Comparison of ENCODE assay signal across 26 mouse cellular contexts in the genomic region with DNA sequence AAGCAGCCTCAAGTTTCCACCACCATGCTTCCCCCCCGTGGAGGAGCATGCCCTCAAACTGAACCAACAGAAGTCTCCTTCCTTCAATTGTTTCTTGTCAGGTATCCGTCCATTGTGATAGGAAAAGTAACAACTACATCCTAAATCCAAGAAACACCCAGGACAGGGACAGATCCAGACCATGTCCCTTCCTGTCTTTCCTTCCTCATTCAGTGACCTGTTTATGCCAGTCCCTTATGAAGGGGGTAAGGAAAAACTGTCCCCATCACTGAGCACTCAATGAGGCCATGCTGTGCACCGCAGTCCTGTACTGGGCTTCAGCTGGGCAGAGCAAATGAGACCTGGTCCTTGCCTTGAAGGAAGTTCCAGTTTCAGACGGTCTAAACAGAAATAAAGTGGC. TPM values are rescaled to one million over a fixed set of nuclear protein-coding genes. Genes with fewer than 3 reads are reported as not detected.
DNase-seq lines count a peak whose midpoint lies in the region; ATAC-seq lines count a peak whose summit lies in the region.
"Had no signal": no experiment of that assay in that cellular context is flagged by ENCODE, and none has a peak within 500 bp of the region (broad histone marks: within the 10 kb centered on the region; RNA-seq: fewer than 3 reads in every experiment).

No protein-coding gene starts in this region.

- no peaks in the 10 kb centered on the region for H3K27me3 ChIP-seq in heart, embryonic 10.5 days (ENCODE audit: insufficient read depth, poor library complexity, severe bottlenecking)
- no peaks in the 10 kb centered on the region for H3K27me3 ChIP-seq in intestine, embryonic 14.5 days (replicated peaks; ENCODE audit: control insufficient read depth, insufficient read depth, low read length)
- H3K27me3 ChIP-seq in intestine, embryonic 16.5 days (replicated peaks; ENCODE audit: control insufficient read depth, insufficient read depth, low read length), result no peaks in the 10 kb centered on the region
- H3K27me3 ChIP-seq: embryonic facial prominence, embryonic 15.5 days; heart, embryonic 15.5 days; hindbrain, embryonic 12.5 days; limb, embryonic 13.5 days; liver, embryonic 12.5 days; neural tube, embryonic 13.5 days had no signal

- H3K9me3 ChIP-seq in heart, embryonic 10.5 days, result no peaks in the 10 kb centered on the region
- no peaks in the 10 kb centered on the region for H3K9me3 ChIP-seq in intestine, embryonic 14.5 days (ENCODE audit: control insufficient read depth, low read length)
- no peaks in the 10 kb centered on the region for H3K9me3 ChIP-seq in intestine, embryonic 16.5 days (ENCODE audit: control insufficient read depth, low read length)
- H3K9me3 ChIP-seq: embryonic facial prominence, embryonic 15.5 days; heart, embryonic 15.5 days; hindbrain, embryonic 12.5 days; limb, embryonic 13.5 days; liver, embryonic 12.5 days; neural tube, embryonic 13.5 days had no signal

- H3K4me2 ChIP-seq in intestine, embryonic 14.5 days (ENCODE audit: low read length), result no peak overlapping the region
- H3K4me2 ChIP-seq in intestine, embryonic 16.5 days (ENCODE audit: low read depth, low read length), result no peak overlapping the region
- H3K4me2 ChIP-seq: embryonic facial prominence, embryonic 15.5 days; heart, embryonic 15.5 days; hindbrain, embryonic 12.5 days; limb, embryonic 13.5 days; liver, embryonic 12.5 days; neural tube, embryonic 13.5 days had no signal

- no peak overlapping the region for H3K4me3 ChIP-seq in heart, embryonic 10.5 days
- no peak overlapping the region for H3K4me3 ChIP-seq in intestine, embryonic 14.5 days (ENCODE audit: low read depth, low read length)
- H3K4me3 ChIP-seq in intestine, embryonic 16.5 days (ENCODE audit: low read length), result no peak overlapping the region
- H3K4me3 ChIP-seq: embryonic facial prominence, embryonic 15.5 days; heart, embryonic 15.5 days; hindbrain, embryonic 12.5 days; layer of hippocampus, adult 2 months; limb, embryonic 13.5 days; liver, embryonic 12.5 days; myocyte; neural tube, embryonic 13.5 days had no signal

- no peak for DNase-seq in heart, embryonic 10.5 days (ENCODE audit: low spot score)
- no peak for DNase-seq in heart, adult 8-10 months (ENCODE audit: low spot score)
- peak; percentile 43 for DNase-seq in intestine, embryonic 14.5 days (ENCODE audit: low spot score)
- DNase-seq in lung, postnatal 36 days, result peak; percentile 5
- DNase-seq in lung, postnatal 4 days, result no peak
- no peak for DNase-seq in frontal cortex, postnatal 25 days (ENCODE audit: low spot score in 2 of 2)
- DNase-seq: adrenal gland, postnatal 25 days; cerebellum, adult 11 months; cerebellum, adult 9-11 months; gastrocnemius, postnatal 36 days; kidney, adult 9 months; kidney, postnatal 25 days; lung, postnatal 10 days; retina, postnatal 1 day; thymus, postnatal 25 days had no signal

- peaks cover 27% of the 10 kb centered on the region for H3K4me1 ChIP-seq in heart, embryonic 10.5 days
- H3K4me1 ChIP-seq in intestine, embryonic 14.5 days (replicated peaks; ENCODE audit: control insufficient read depth, insufficient read depth, low read length), result no peaks in the 10 kb centered on the region
- no peaks in the 10 kb centered on the region for H3K4me1 ChIP-seq in intestine, embryonic 16.5 days (ENCODE audit: control insufficient read depth, insufficient read depth, low read length)
- H3K4me1 ChIP-seq: embryonic facial prominence, embryonic 15.5 days; heart, embryonic 15.5 days; limb, embryonic 13.5 days had no signal

- peak overlapping the region; percentile 42; the same call in 1 of the 2 replicates for H3K27ac ChIP-seq in heart, embryonic 10.5 days
- no peak overlapping the region for H3K27ac ChIP-seq in intestine, embryonic 14.5 days (ENCODE audit: low read depth)
- H3K27ac ChIP-seq in intestine, embryonic 16.5 days (ENCODE audit: low read length), result no peak overlapping the region
- H3K27ac ChIP-seq: embryonic facial prominence, embryonic 15.5 days; heart, embryonic 15.5 days; hindbrain, embryonic 12.5 days; layer of hippocampus, adult 2 months; limb, embryonic 13.5 days; liver, embryonic 12.5 days; neural tube, embryonic 13.5 days had no signal

- H3K36me3 ChIP-seq in heart, embryonic 10.5 days, result no peaks in the 10 kb centered on the region
- H3K36me3 ChIP-seq in intestine, embryonic 14.5 days (ENCODE audit: control insufficient read depth, insufficient read depth, low read length), result 0 out of 2 replicates have a peak, but pooled peaks cover 3% of the 10 kb centered on the region
- no peaks in the 10 kb centered on the region for H3K36me3 ChIP-seq in intestine, embryonic 16.5 days (ENCODE audit: control insufficient read depth, insufficient read depth, low read length)
- H3K36me3 ChIP-seq: heart, embryonic 15.5 days; liver, embryonic 12.5 days had no signal

- WGBS in heart, embryonic 10.5 days, result 71% methylated on average over 4 of the region's 4 CpGs
- 76% methylated on average over 4 of the region's 4 CpGs for WGBS in intestine, embryonic 14.5 days
- 77% methylated on average over 4 of the region's 4 CpGs for WGBS in intestine, embryonic 16.5 days

- ATAC-seq in intestine, embryonic 14.5 days (replicated peaks; ENCODE audit: low FRiP score, low TSS enrichment, low read depth), result no peak
- no peak for ATAC-seq in intestine, embryonic 16.5 days
- ATAC-seq: forebrain, embryonic 16.5 days; liver, embryonic 12.5 days; midbrain, embryonic 16.5 days had no signal

- H3K9ac ChIP-seq in intestine, embryonic 14.5 days (ENCODE audit: low read length), result no peak overlapping the region
- H3K9ac ChIP-seq in intestine, embryonic 16.5 days (ENCODE audit: low read depth, low read length), result no peak overlapping the region
- H3K9ac ChIP-seq: embryonic facial prominence, embryonic 15.5 days; heart, embryonic 15.5 days; hindbrain, embryonic 12.5 days; limb, embryonic 13.5 days; liver, embryonic 12.5 days; neural tube, embryonic 13.5 days had no signal

RNA-seq across cellular contexts. Expression of a gene that starts 13.1 kb away (rescaled TPM):
- 1.6 and 2.4 TPM in 2 replicates for polyA plus RNA-seq in heart, embryonic 10.5 days (2016; fragmentation: Nextera tagmentation; extraction: Ambion mirVana)
- total RNA-seq in heart, adult 8-10 months (2022), result 1 to 10 TPM; 2.9 to 3.7 (median 3.4) TPM
- 16.2 and 19.1 TPM in 2 replicates for polyA plus RNA-seq in intestine, embryonic 14.5 days (2014; fragmentation: Nextera tagmentation; extraction: Ambion mirVana)
- 15.1 and 15.8 TPM in 2 replicates for polyA plus RNA-seq in intestine, embryonic 16.5 days (2015; fragmentation: Nextera tagmentation; extraction: Ambion mirVana)

RNA-seq across cellular contexts. Expression of a gene that starts 41.0 kb away (rescaled TPM):
- 75.7 and 78.8 TPM in 2 replicates for polyA plus RNA-seq in heart, embryonic 10.5 days (2016; fragmentation: Nextera tagmentation; extraction: Ambion mirVana)
- total RNA-seq in heart, adult 8-10 months (2022), result 10 to 100 TPM; 69.4 to 78.5 (median 76.5) TPM
- 89.4 and 94.6 TPM in 2 replicates for polyA plus RNA-seq in intestine, embryonic 14.5 days (2014; fragmentation: Nextera tagmentation; extraction: Ambion mirVana)
- 85.9 and 89.2 TPM in 2 replicates for polyA plus RNA-seq in intestine, embryonic 16.5 days (2015; fragmentation: Nextera tagmentation; extraction: Ambion mirVana)

RNA-seq across cellular contexts. Expression of a gene that starts 41.9 kb away (rescaled TPM):
- 89.5 and 106 TPM in 2 replicates for polyA plus RNA-seq in heart, embryonic 10.5 days (2016; fragmentation: Nextera tagmentation; extraction: Ambion mirVana)
- total RNA-seq in heart, adult 8-10 months (2022), result 10 to 100 TPM; 60.7 to 63.9 (median 62.5) TPM
- 118 and 121 TPM in 2 replicates for polyA plus RNA-seq in intestine, embryonic 14.5 days (2014; fragmentation: Nextera tagmentation; extraction: Ambion mirVana)
- polyA plus RNA-seq in intestine, embryonic 16.5 days (2015; fragmentation: Nextera tagmentation; extraction: Ambion mirVana), result 85.7 and 89.7 TPM in 2 replicates

RNA-seq across cellular contexts. Expression of a gene that starts 57.3 kb away (rescaled TPM):
- 29.4 and 35.4 TPM in 2 replicates for polyA plus RNA-seq in heart, embryonic 10.5 days (2016; fragmentation: Nextera tagmentation; extraction: Ambion mirVana)
- total RNA-seq in heart, adult 8-10 months (2022), result 10 to 100 TPM; 32.7 to 35.7 (median 34.1) TPM
- 42.9 and 46.1 TPM in 2 replicates for polyA plus RNA-seq in intestine, embryonic 14.5 days (2014; fragmentation: Nextera tagmentation; extraction: Ambion mirVana)
- 21.2 and 24.9 TPM in 2 replicates for polyA plus RNA-seq in intestine, embryonic 16.5 days (2015; fragmentation: Nextera tagmentation; extraction: Ambion mirVana)

Comparison
In these comparisons a context has a peak if more than half of its experiments do, and no peak if none do; other contexts are left out.
1. DNase-seq: peak in intestine, embryonic 14.5 days (single experiment) and lung, postnatal 36 days (single experiment); none in heart, embryonic 10.5 days (single experiment), heart, adult 8-10 months (single experiment), lung, postnatal 4 days (0 of 2) and frontal cortex, postnatal 25 days (0 of 2).